Mouse (Mus musculus) myocyte (in vitro differentiated cells): ENCODE data around the gene Ascc1.

Source experiments
- MAX ChIP-seq: IDR thresholded peaks from one replicate; pipeline ENCODE4 v1.6.1; 2011; ENCODE audit warnings: low read depth, mild to moderate bottlenecking, control low read depth
- POLR2A ChIP-seq: IDR thresholded peaks from one replicate; pipeline ENCODE4 v1.6.1; 2011; ENCODE audit warnings: low read depth, mild to moderate bottlenecking, control low read depth, moderate library complexity; ENCODE audit not compliant: insufficient read length
- TCF12 ChIP-seq: IDR thresholded peaks from one replicate; pipeline ENCODE4 v1.6.1; 2011; ENCODE audit warnings: mild to moderate bottlenecking, control low read depth; ENCODE audit not compliant: poor library complexity, insufficient read depth, severe bottlenecking
- USF1 ChIP-seq: IDR thresholded peaks from one replicate; pipeline ENCODE4 v1.6.1; 2011; ENCODE audit warnings: low read depth, mild to moderate bottlenecking, control low read depth, moderate library complexity

DNA sequence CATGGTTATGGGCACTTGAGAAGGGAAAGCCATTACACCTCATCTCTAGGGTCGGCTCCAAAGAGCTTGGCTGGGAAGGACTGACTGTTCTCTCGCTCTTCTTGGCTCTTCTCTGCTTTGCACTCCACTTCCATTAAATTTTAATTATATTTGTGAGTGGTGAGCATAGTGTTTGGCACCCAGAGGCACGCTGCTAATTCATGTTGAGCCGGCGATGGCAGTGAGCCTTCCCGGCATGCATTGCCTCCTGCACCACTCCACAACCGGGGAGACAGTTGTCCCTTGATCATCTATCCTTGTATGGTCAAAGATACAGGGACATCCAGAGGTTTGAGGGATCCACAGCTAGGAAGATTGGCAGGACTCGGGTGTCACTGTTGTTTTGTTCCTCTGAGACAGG is 107.4 kb downstream of the Ascc1 start:
- TF ChIP-seq USF1, result no peak
- TF ChIP-seq TCF12, result no peak
- TF ChIP-seq MAX, result no peak
- TF ChIP-seq POLR2A, result no peak
